In the genomic region with DNA sequence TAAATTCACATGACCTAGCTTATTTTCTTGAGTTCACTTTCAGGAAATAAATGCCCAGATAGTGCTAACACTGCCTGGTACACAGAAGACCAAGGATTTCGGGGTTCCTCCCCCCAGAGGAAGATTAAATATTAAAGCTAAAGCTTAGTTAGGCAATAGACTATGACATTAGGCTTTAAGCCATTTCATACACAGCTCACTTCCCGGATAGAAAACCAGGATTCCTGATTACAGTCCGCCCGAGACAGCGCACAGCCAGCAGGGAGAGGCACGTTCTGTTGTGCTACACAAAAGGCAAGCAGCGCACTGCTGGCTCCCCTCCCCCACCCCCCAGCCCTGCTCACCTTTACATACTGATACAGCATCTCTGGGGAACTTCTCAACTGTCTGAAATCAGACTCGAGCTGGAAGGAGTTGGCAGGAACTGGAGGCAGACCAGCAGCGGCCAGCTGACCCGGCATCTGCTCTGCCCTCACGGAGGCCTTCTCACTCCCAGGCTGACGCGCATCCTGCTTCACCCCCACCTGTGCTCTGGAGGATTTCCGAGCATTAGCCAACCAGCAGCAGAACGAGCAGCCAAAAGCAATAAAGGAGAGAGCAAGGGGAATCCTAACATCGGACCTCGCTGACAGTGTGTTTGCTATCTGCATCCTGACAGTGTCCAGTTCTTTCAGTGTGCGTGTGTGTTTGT, we compare ENCODE assay signal across 12 mouse cellular contexts. TPM values are rescaled to one million over a fixed set of nuclear protein-coding genes. Genes with fewer than 3 reads are reported as not detected.
DNase-seq lines count a peak whose midpoint lies in the region; ATAC-seq and TF ChIP-seq lines count a peak whose summit lies in the region.
"Had no signal": no experiment of that assay in that cellular context is flagged by ENCODE, and none has a peak within 500 bp of the region (broad histone marks: within the 10 kb centered on the region; RNA-seq: fewer than 3 reads in every experiment).

No protein-coding gene starts in this region.

- H3K9ac ChIP-seq in heart, embryonic 14.5 days (ENCODE audit: low read length), result no peak overlapping the region
- no peak overlapping the region for H3K9ac ChIP-seq in lung, embryonic 14.5 days
- H3K9ac ChIP-seq in hindbrain, embryonic 16.5 days (ENCODE audit: low read depth, low read length), result peak overlapping the region; percentile 31; the same call in 1 of the 2 replicates
- H3K9ac ChIP-seq: limb, embryonic 13.5 days had no signal

- peaks cover 88% of the 10 kb centered on the region for H3K36me3 ChIP-seq in heart, embryonic 14.5 days (ENCODE audit: control insufficient read depth, insufficient read depth, low read length)
- H3K36me3 ChIP-seq in lung, embryonic 14.5 days (ENCODE audit: insufficient read depth), result peaks cover 87% of the 10 kb centered on the region
- H3K36me3 ChIP-seq in hindbrain, embryonic 16.5 days (ENCODE audit: control insufficient read depth, insufficient read depth, low read length), result peaks cover 45% of the 10 kb centered on the region

- DNase-seq in heart, postnatal 14 days, result no peak
- DNase-seq in lung, embryonic 14.5 days, result peak; percentile 21
- no peak for DNase-seq in lung, postnatal 10 days
- peak; percentile 76 for DNase-seq in skeletal muscle tissue, adult 2 months (ENCODE audit: low read depth, low spot score)
- DNase-seq in spleen, adult 12 weeks (ENCODE audit: low spot score), result no peak
- DNase-seq in thymus, postnatal 36 days, result no peak
- DNase-seq: cerebellum, adult 8-10 months; heart, postnatal 36 days; thymus, adult 18-20 months had no signal

- no peak overlapping the region for H3K4me3 ChIP-seq in heart, embryonic 14.5 days (ENCODE audit: control insufficient read depth in 1 of 2, insufficient read depth in 1 of 2, low read depth in 1 of 2, low read length in 2 of 2)
- no peak overlapping the region for H3K4me3 ChIP-seq in lung, embryonic 14.5 days (ENCODE audit: low read depth, low read length)
- no peak overlapping the region for H3K4me3 ChIP-seq in hindbrain, embryonic 16.5 days (ENCODE audit: low read length)
- H3K4me3 ChIP-seq: limb, embryonic 13.5 days had no signal

- peak; percentile 61 for ATAC-seq in heart, embryonic 14.5 days (ENCODE audit: insufficient number of reproducible peaks, insufficient read depth, low FRiP score, low read depth)
- no peak for ATAC-seq in lung, embryonic 14.5 days (ENCODE audit: insufficient read depth)
- ATAC-seq in hindbrain, embryonic 16.5 days, result 0 out of 2 replicates have a peak, but pooled peaks have one; percentile 50

- TF ChIP-seq CTCF in lung, embryonic 14.5 days (IDR thresholded peaks at IDR 0.05; ENCODE audit: low read depth), result no peak

- no peak overlapping the region for H3K27ac ChIP-seq in heart, embryonic 14.5 days (replicated peaks in 1 of 2; ENCODE audit: control insufficient read depth in 1 of 2, insufficient read depth in 1 of 2, low read depth in 2 of 2, low read length in 2 of 2)
- H3K27ac ChIP-seq in lung, embryonic 14.5 days (ENCODE audit: low read depth), result no peak overlapping the region
- H3K27ac ChIP-seq in hindbrain, embryonic 16.5 days (ENCODE audit: low read depth, low read length), result 0 out of 2 replicates have a peak overlapping the region, but pooled peaks have one; percentile 8
- H3K27ac ChIP-seq: limb, embryonic 13.5 days had no signal

- no peaks in the 10 kb centered on the region for H3K27me3 ChIP-seq in heart, embryonic 14.5 days (ENCODE audit: control insufficient read depth, insufficient read depth, low read length)
- H3K27me3 ChIP-seq in lung, embryonic 14.5 days (ENCODE audit: insufficient read depth, low read length), result no peaks in the 10 kb centered on the region
- no peaks in the 10 kb centered on the region for H3K27me3 ChIP-seq in hindbrain, embryonic 16.5 days (replicated peaks; ENCODE audit: control insufficient read depth, insufficient read depth, low read length)
- H3K27me3 ChIP-seq: limb, embryonic 13.5 days had no signal

- intact Hi-C loops in heart, postnatal 14 days (cut with DNase I), result no loop called here

- no peak overlapping the region for H3K4me2 ChIP-seq in heart, embryonic 14.5 days (ENCODE audit: low read length)
- no peak overlapping the region for H3K4me2 ChIP-seq in lung, embryonic 14.5 days
- peak overlapping the region; percentile 6 for H3K4me2 ChIP-seq in hindbrain, embryonic 16.5 days (ENCODE audit: low read length)
- H3K4me2 ChIP-seq: limb, embryonic 13.5 days had no signal

- 73% methylated on average over 18 of the region's 18 CpGs for WGBS in heart, embryonic 14.5 days
- 77% methylated on average over 18 of the region's 18 CpGs for WGBS in lung, embryonic 14.5 days
- 61% methylated on average over 18 of the region's 18 CpGs for WGBS in hindbrain, embryonic 16.5 days

- H3K4me1 ChIP-seq in heart, embryonic 14.5 days (ENCODE audit: control insufficient read depth in 2 of 2, insufficient read depth in 2 of 2, low read length in 2 of 2), result no peaks in the 10 kb centered on the region
- H3K4me1 ChIP-seq in lung, embryonic 14.5 days (ENCODE audit: insufficient read depth), result no peaks in the 10 kb centered on the region
- H3K4me1 ChIP-seq in hindbrain, embryonic 16.5 days (ENCODE audit: control insufficient read depth, insufficient read depth, low read depth, low read length), result no peaks in the 10 kb centered on the region; the same call in 1 of the 2 replicates
- H3K4me1 ChIP-seq: limb, embryonic 13.5 days had no signal

- no peaks in the 10 kb centered on the region for H3K9me3 ChIP-seq in heart, embryonic 14.5 days (ENCODE audit: control insufficient read depth, low read length)
- H3K9me3 ChIP-seq in lung, embryonic 14.5 days (ENCODE audit: low read depth, low read length), result no peaks in the 10 kb centered on the region
- H3K9me3 ChIP-seq in hindbrain, embryonic 16.5 days (ENCODE audit: control insufficient read depth, low read length), result no peaks in the 10 kb centered on the region
- H3K9me3 ChIP-seq: limb, embryonic 13.5 days had no signal

RNA-seq across cellular contexts. Expression of gene Rpap3, which starts 25.5 kb away (rescaled TPM):
- polyA plus RNA-seq in heart, embryonic 14.5 days (2014; fragmentation: Nextera tagmentation; extraction: Ambion mirVana), result 24.2 and 24.7 TPM in 2 replicates
- total RNA-seq in heart, postnatal 14 days (2021), result 10 to 100 TPM; 11.5 to 12.4 TPM
- polyA plus RNA-seq in lung, embryonic 14.5 days (2014; fragmentation: Nextera tagmentation; extraction: Ambion mirVana), result 37.8 and 40.7 TPM in 2 replicates
- 32.8 and 33.8 TPM in 2 replicates for polyA plus RNA-seq in hindbrain, embryonic 16.5 days (2015; fragmentation: Nextera tagmentation; extraction: Ambion mirVana)

RNA-seq across cellular contexts. Expression of gene Endou, which starts 51.0 kb away (rescaled TPM):
- 0.19 and 0.43 TPM in 2 replicates for polyA plus RNA-seq in heart, embryonic 14.5 days (2014; fragmentation: Nextera tagmentation; extraction: Ambion mirVana)
- 1 to 10 TPM; 1.8 to 4.9 TPM for total RNA-seq in heart, postnatal 14 days (2021)
- polyA plus RNA-seq in lung, embryonic 14.5 days (2014; fragmentation: Nextera tagmentation; extraction: Ambion mirVana), result 0.20 TPM in 1 of 2 replicates, not detected in the other
- polyA plus RNA-seq in hindbrain, embryonic 16.5 days (2015; fragmentation: Nextera tagmentation; extraction: Ambion mirVana), result 0.14 and 0.41 TPM in 2 replicates

Comparison
In these comparisons a context has a peak if more than half of its experiments do, and no peak if none do; other contexts are left out.
1. DNase-seq: peak in lung, embryonic 14.5 days (single experiment) and skeletal muscle tissue, adult 2 months (single experiment); none in heart, postnatal 14 days (0 of 2), lung, postnatal 10 days (single experiment), spleen, adult 12 weeks (single experiment) and thymus, postnatal 36 days (0 of 2).